Mouse (Mus musculus): ENCODE measurements at regions not wholly inside any gene's neighbourhood (a gene's known extent, or its start where the extent isn't known, plus 50 kb on each side); places are given as distances from the start of the nearest gene placed in this dataset.

DNA sequence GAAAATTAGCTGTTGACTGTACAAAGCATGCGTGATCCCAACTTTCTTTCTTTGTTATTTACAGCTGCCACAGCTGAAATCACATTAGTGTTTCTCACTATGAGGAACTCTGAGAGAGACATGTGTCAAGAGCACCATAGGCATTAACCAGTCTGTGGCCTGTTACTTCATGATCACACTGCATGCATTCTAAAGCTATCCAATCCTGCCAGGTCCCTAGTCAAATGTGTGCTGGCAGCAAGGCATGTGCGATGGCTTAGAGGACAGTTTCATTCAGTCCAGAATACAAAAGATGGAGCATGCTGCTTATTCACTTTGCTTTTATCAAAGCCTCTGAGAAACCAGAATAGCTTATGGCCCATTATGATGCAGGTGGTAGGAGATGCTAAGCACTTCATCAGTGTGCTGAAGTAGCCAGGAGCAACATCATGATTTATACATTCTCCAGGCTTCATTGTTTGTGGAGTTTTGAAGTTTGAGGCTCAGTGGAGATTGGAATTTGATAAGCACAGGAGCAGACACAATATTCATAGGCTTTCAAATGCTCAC lies 882.9 kb upstream of the Lrrn3 start:
- Histone ChIP-seq H3K9me3 (no peaks in the 10 kb centered on the region), H3K36me3 (no peaks in the 10 kb centered on the region), H3K4me1 (0 out of 2 replicates have a peak, but pooled peaks cover 5% of the 10 kb centered on the region), H3K27me3 (no peaks in the 10 kb centered on the region), H3K4me3 (no peak overlapping the region), H3K27ac (replicated peaks) (no peak overlapping the region), H3K4me2 (replicated peaks) (no peak overlapping the region), H3K9ac (replicated peaks) (no peak overlapping the region)
- peak; percentile 71 for ATAC-seq (ENCODE audit: low FRiP score, low read depth)
- WGBS: 61% methylated on average over 2 of the region's 2 CpGs

DNA sequence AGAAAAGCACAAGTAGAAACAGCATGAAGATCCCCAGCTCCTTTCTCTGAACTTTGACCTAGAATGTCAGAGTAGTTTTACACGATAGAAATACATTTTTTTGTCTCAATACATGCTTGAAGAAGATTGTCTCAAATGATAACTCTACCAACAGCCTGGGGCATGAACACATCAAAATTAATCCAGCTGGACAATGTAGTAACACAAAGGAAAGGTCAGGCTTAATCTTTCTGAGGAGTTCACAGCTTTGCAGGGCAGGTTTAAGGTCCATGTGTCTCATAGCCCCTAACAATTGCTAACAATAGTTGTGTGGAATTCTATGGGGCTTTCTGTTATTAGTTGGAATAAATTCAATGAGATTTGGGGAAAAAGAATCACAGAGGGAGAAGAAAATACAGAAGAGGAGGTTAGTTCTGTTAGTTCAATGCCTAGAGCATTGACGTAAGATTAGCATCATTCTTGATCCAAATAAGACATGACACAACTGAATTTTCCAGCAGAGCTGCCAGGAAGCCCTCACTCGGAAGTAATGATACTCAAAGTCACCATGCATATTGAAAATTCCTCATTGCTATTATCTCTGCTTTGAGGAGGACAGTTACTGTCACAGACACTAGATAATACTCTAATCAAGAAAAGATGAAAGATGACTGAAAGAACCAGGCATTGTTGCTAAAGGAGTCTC lies 852.9 kb upstream of the Lrrn3 start:
- H3K9ac ChIP-seq (replicated peaks): no peak overlapping the region
- H3K36me3 ChIP-seq: no peaks in the 10 kb centered on the region
- H3K4me3 ChIP-seq: no peak overlapping the region
- no peaks in the 10 kb centered on the region for H3K27me3 ChIP-seq
- 52% methylated on average over 3 of the region's 3 CpGs for WGBS
- no peak for ATAC-seq (ENCODE audit: low FRiP score, low read depth)
- H3K4me1 ChIP-seq: no peaks in the 10 kb centered on the region
- H3K9me3 ChIP-seq: no peaks in the 10 kb centered on the region
- no peak overlapping the region for H3K27ac ChIP-seq (replicated peaks)
- no peak overlapping the region for H3K4me2 ChIP-seq (replicated peaks)

DNA sequence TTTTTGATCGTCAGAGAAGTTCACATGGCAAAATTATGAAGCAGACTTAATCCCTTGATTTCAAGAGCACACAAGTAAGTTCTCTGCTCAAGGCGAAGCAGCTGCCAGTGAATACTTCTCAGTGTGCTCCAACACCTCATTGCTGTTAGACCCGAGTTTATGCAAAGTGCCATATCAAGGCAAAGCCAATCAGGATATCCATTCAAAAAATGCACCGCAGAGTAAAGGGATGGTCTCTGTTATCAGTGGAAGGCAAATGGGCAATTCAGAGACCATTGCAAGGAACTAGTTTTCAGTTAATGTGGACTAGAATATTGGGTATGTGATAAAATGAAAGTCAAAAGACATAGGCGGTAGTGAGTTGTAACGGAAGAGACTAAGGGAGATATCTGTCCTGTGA lies 820.2 kb upstream of the Lrrn3 start:
- Histone ChIP-seq H3K27me3 (no peaks in the 10 kb centered on the region), H3K4me2 (replicated peaks) (no peak overlapping the region), H3K9me3 (0 out of 2 replicates have a peak, but pooled peaks cover 7% of the 10 kb centered on the region), H3K4me3 (no peak overlapping the region), H3K4me1 (no peaks in the 10 kb centered on the region), H3K36me3 (no peaks in the 10 kb centered on the region), H3K9ac (replicated peaks) (no peak overlapping the region), H3K27ac (replicated peaks) (no peak overlapping the region)
- WGBS: 84% methylated on average over 6 of the region's 6 CpGs
- ATAC-seq (ENCODE audit: low FRiP score, low read depth): no peak

DNA sequence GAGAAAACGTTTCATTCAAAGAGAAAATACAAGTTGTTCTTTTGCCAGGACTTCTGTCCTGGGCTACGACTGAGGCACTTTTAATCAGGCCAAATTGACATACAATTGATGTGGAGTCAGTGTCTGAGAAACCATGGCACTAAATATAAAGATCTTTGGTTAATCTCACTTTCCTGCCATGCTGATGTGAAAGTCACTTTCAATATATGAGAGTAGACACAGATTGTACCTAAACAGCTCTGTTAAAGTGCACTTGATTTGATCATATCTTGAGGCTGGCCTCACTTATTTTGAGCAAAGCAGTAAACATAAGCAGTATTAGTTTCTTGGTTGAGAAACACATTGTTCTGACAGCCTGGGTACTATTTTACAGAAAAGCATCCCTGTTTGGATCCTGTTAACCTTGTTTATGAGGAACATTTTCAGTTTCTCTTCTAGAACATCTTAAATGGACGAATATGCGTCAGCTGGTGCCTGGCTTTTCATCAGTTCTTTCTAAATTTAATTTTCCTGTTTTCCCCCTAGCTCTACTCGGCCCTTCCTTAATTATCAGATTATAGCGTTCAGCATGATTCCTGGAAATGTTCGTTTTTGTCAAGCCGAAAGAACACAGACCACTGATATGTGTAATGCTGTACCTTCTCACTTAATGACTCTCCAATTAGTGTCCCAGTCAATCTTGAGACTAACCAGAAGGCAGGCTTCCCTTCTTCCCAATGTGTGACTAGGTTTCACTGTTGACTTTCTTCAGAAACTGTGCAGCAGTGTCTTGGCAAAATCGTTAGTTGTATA lies 791.2 kb upstream of the Lrrn3 start:
- Histone ChIP-seq H3K4me1 (no peaks in the 10 kb centered on the region), H3K27me3 (no peaks in the 10 kb centered on the region), H3K9ac (replicated peaks) (no peak overlapping the region), H3K4me3 (no peak overlapping the region), H3K9me3 (no peaks in the 10 kb centered on the region), H3K4me2 (replicated peaks) (no peak overlapping the region), H3K36me3 (no peaks in the 10 kb centered on the region), H3K27ac (replicated peaks) (no peak overlapping the region)
- WGBS: 85% methylated on average over 9 of the region's 9 CpGs
- ATAC-seq (ENCODE audit: low FRiP score, low read depth): no peak

GRCm38 (mm10) chr12:42250410-42250809 lies 764.2 kb upstream of the Lrrn3 start:
- Histone ChIP-seq H3K4me2 (replicated peaks) (no peak overlapping the region), H3K27me3 (no peaks in the 10 kb centered on the region), H3K4me3 (no peak overlapping the region), H3K36me3 (no peaks in the 10 kb centered on the region), H3K27ac (replicated peaks) (no peak overlapping the region), H3K4me1 (no peaks in the 10 kb centered on the region), H3K9me3 (no peaks in the 10 kb centered on the region), H3K9ac (replicated peaks) (no peak overlapping the region)
- ATAC-seq (ENCODE audit: low FRiP score, low read depth): no peak

GRCm38 (mm10) chr12:42229235-42229634 lies 743.0 kb upstream of the Lrrn3 start:
- H3K27ac ChIP-seq (replicated peaks): no peak overlapping the region
- H3K4me2 ChIP-seq (replicated peaks): no peak overlapping the region
- no peaks in the 10 kb centered on the region for H3K27me3 ChIP-seq
- no peaks in the 10 kb centered on the region for H3K9me3 ChIP-seq
- H3K4me3 ChIP-seq: no peak overlapping the region
- ATAC-seq (ENCODE audit: low FRiP score, low read depth): no peak
- H3K4me1 ChIP-seq: no peaks in the 10 kb centered on the region
- H3K9ac ChIP-seq (replicated peaks): no peak overlapping the region
- no peaks in the 10 kb centered on the region for H3K36me3 ChIP-seq

- H3K4me2 ChIP-seq (replicated peaks): no peak overlapping the region
- no peak for ATAC-seq (ENCODE audit: low FRiP score, low read depth)
- H3K27me3 ChIP-seq: no peaks in the 10 kb centered on the region
- no peak overlapping the region for H3K4me3 ChIP-seq
- no peaks in the 10 kb centered on the region for H3K4me1 ChIP-seq
- WGBS: 87% methylated on average over 1 of the region's 1 CpGs
- H3K36me3 ChIP-seq: no peaks in the 10 kb centered on the region
- H3K27ac ChIP-seq (replicated peaks): no peak overlapping the region
- no peaks in the 10 kb centered on the region for H3K9me3 ChIP-seq
- H3K9ac ChIP-seq (replicated peaks): no peak overlapping the region
Observed at GRCm38 (mm10) chr12:42181646-42182045, 695.4 kb upstream of the Lrrn3 start.

GRCm38 (mm10) chr12:42179947-42180669 lies 693.9 kb upstream of the Lrrn3 start:
- peak; percentile 52; the same call in 1 of the 2 replicates for ATAC-seq (ENCODE audit: low FRiP score, low read depth)
- Histone ChIP-seq H3K27me3 (no peaks in the 10 kb centered on the region), H3K4me3 (no peak overlapping the region), H3K4me2 (replicated peaks) (no peak overlapping the region), H3K9ac (replicated peaks) (no peak overlapping the region), H3K36me3 (no peaks in the 10 kb centered on the region), H3K27ac (replicated peaks) (no peak overlapping the region), H3K4me1 (no peaks in the 10 kb centered on the region), H3K9me3 (no peaks in the 10 kb centered on the region)
- WGBS: 68% methylated on average over 1 of the region's 1 CpGs

GRCm38 (mm10) chr12:42147971-42148370 lies 661.7 kb upstream of the Lrrn3 start:
- Histone ChIP-seq H3K4me2 (replicated peaks) (no peak overlapping the region), H3K9me3 (no peaks in the 10 kb centered on the region), H3K27me3 (no peaks in the 10 kb centered on the region), H3K36me3 (no peaks in the 10 kb centered on the region), H3K27ac (replicated peaks) (no peak overlapping the region), H3K9ac (replicated peaks) (no peak overlapping the region), H3K4me3 (no peak overlapping the region), H3K4me1 (no peaks in the 10 kb centered on the region)
- 91% methylated on average over 4 of the region's 4 CpGs for WGBS
- ATAC-seq (ENCODE audit: low FRiP score, low read depth): no peak

GRCm38 (mm10) chr12:42138694-42139442 lies 652.6 kb upstream of the Lrrn3 start:
- 49% methylated on average over 3 of the region's 3 CpGs for WGBS
- Histone ChIP-seq H3K9ac (replicated peaks) (no peak overlapping the region), H3K9me3 (peaks cover 7% of the 10 kb centered on the region; the same call in 1 of the 2 replicates), H3K36me3 (no peaks in the 10 kb centered on the region), H3K4me1 (peaks cover 6% of the 10 kb centered on the region; the same call in 1 of the 2 replicates), H3K27me3 (no peaks in the 10 kb centered on the region), H3K4me3 (no peak overlapping the region), H3K4me2 (replicated peaks) (no peak overlapping the region), H3K27ac (replicated peaks) (peak overlapping the region; percentile 56; the same call in 1 of the 2 replicates)
- ATAC-seq (ENCODE audit: low FRiP score, low read depth): peak; percentile 75

GRCm38 (mm10) chr12:42138177-42138576 lies 651.9 kb upstream of the Lrrn3 start:
- WGBS: 64% methylated on average over 5 of the region's 5 CpGs
- ATAC-seq (ENCODE audit: low FRiP score, low read depth): 0 out of 2 replicates have a peak, but pooled peaks have one; percentile 23

More at GRCm38 (mm10) chr12:42138177-42138576, 651.9 kb upstream of the Lrrn3 start:
- H3K4me3 ChIP-seq: no peak overlapping the region
- no peak overlapping the region for H3K9ac ChIP-seq (replicated peaks)
- H3K4me2 ChIP-seq (replicated peaks): no peak overlapping the region
- H3K9me3 ChIP-seq: peaks cover 7% of the 10 kb centered on the region; the same call in 1 of the 2 replicates
- H3K27me3 ChIP-seq: no peaks in the 10 kb centered on the region
- H3K27ac ChIP-seq (replicated peaks): peak overlapping the region; percentile 56; the same call in 1 of the 2 replicates
- H3K4me1 ChIP-seq: peaks cover 6% of the 10 kb centered on the region; the same call in 1 of the 2 replicates
- no peaks in the 10 kb centered on the region for H3K36me3 ChIP-seq

All from midbrain, embryonic 12.5 days (tissue).